Comparison of ENCODE assay signal across 10 mouse cellular contexts in genomic region chr7:28932421-28933041, GRCm38 (mm10). TPM values are rescaled to one million over a fixed set of nuclear protein-coding genes. Genes with fewer than 3 reads are reported as not detected.
DNase-seq lines count a peak whose midpoint lies in the region; ATAC-seq and TF ChIP-seq lines count a peak whose summit lies in the region.
"Had no signal": no experiment of that assay in that cellular context is flagged by ENCODE, and none has a peak within 500 bp of the region (broad histone marks: within the 10 kb centered on the region; RNA-seq: fewer than 3 reads in every experiment).

No protein-coding gene starts in this region.

- peak; percentile 53 to 64 for DNase-seq in heart, adult 2 months
- DNase-seq in heart, adult 8-10 months (ENCODE audit: low spot score), result no peak
- DNase-seq in G1E (ENCODE audit: low spot score), result peak; percentile 70
- peak; percentile 49 for DNase-seq in heart, postnatal 4 days
- DNase-seq in lung, postnatal 36 days, result peak; percentile 83
- DNase-seq in thymus, adult 2 months, result no peak

- no peaks in the 10 kb centered on the region for H3K27me3 ChIP-seq in heart, adult 2 months (ENCODE audit: control insufficient read depth, insufficient read depth, low read length)
- no peaks in the 10 kb centered on the region for H3K27me3 ChIP-seq in G1E (ENCODE audit: insufficient read depth, low read length)
- no peaks in the 10 kb centered on the region for H3K27me3 ChIP-seq in forebrain, embryonic 12.5 days
- no peaks in the 10 kb centered on the region for H3K27me3 ChIP-seq in thymus, adult 2 months (ENCODE audit: control insufficient read depth, insufficient read depth, low read length)
- H3K27me3 ChIP-seq: hindbrain, embryonic 15.5 days; midbrain, embryonic 12.5 days had no signal

- peaks cover 8% of the 10 kb centered on the region for H3K79me2 ChIP-seq in heart, adult 2 months (replicated peaks; ENCODE audit: control insufficient read depth, insufficient read depth, low read length)

- TF ChIP-seq POLR2A in heart, adult 2 months (IDR thresholded peaks at IDR 0.05; ENCODE audit: insufficient read depth, low read depth, low read length), result no peak
- TF ChIP-seq POLR2A in thymus, adult 2 months (IDR thresholded peaks at IDR 0.05; ENCODE audit: control insufficient read depth, extremely low read depth, insufficient read depth, low read length, poor library complexity), result no peak

- intact Hi-C loops in heart, adult 2 months (cut with DNase I), result no loop called here

- H3K27ac ChIP-seq in heart, adult 2 months, result peak overlapping the region; percentile 38
- H3K27ac ChIP-seq in forebrain, embryonic 12.5 days, result no peak overlapping the region
- H3K27ac ChIP-seq in thymus, adult 2 months (ENCODE audit: control insufficient read depth, insufficient read depth, low read length), result no peak overlapping the region
- H3K27ac ChIP-seq: hindbrain, embryonic 15.5 days; midbrain, embryonic 12.5 days had no signal

- no peak overlapping the region for H3K9ac ChIP-seq in heart, adult 2 months (ENCODE audit: low read depth, low read length)
- H3K9ac ChIP-seq in forebrain, embryonic 12.5 days, result no peak overlapping the region
- H3K9ac ChIP-seq: hindbrain, embryonic 15.5 days; midbrain, embryonic 12.5 days had no signal

- 45% methylated on average over 6 of the region's 6 CpGs for WGBS in heart, adult 2 months
- 86% methylated on average over 6 of the region's 6 CpGs for WGBS in forebrain, embryonic 12.5 days
- 91% methylated on average over 6 of the region's 6 CpGs for WGBS in thymus, adult 2 months

- H3K9me3 ChIP-seq in G1E (replicated peaks), result no peaks in the 10 kb centered on the region
- no peaks in the 10 kb centered on the region for H3K9me3 ChIP-seq in forebrain, embryonic 12.5 days
- H3K9me3 ChIP-seq: hindbrain, embryonic 15.5 days; midbrain, embryonic 12.5 days had no signal

- no peak overlapping the region for H3K4me3 ChIP-seq in heart, adult 2 months
- no peak overlapping the region for H3K4me3 ChIP-seq in G1E (ENCODE audit: low read depth, low read length)
- no peak overlapping the region for H3K4me3 ChIP-seq in forebrain, embryonic 12.5 days (replicated peaks)
- no peak overlapping the region for H3K4me3 ChIP-seq in thymus, adult 2 months (ENCODE audit: control insufficient read depth, insufficient read depth, low read length)
- H3K4me3 ChIP-seq: hindbrain, embryonic 15.5 days; midbrain, embryonic 12.5 days had no signal

- ATAC-seq in G1E (ENCODE audit: extremely low read depth, insufficient number of reproducible peaks, low FRiP score, poor library complexity, severe bottlenecking), result peak; percentile 54; the same call in 1 of the 2 replicates
- ATAC-seq in megakaryocyte-erythroid progenitor cell, adult 5-6 weeks (replicated peaks; ENCODE audit: low FRiP score, low TSS enrichment, poor library complexity, severe bottlenecking), result no peak
- no peak for ATAC-seq in forebrain, embryonic 12.5 days (ENCODE audit: low FRiP score)

- no peak overlapping the region for H3K4me2 ChIP-seq in forebrain, embryonic 12.5 days
- H3K4me2 ChIP-seq: hindbrain, embryonic 15.5 days; midbrain, embryonic 12.5 days had no signal

- TF ChIP-seq EP300 in heart, adult 2 months (IDR thresholded peaks at IDR 0.05; ENCODE audit: insufficient read depth, low read depth, low read length), result 0 out of 2 replicates have a peak, but pooled peaks have one; percentile 3

- peaks cover 20% of the 10 kb centered on the region for H3K36me3 ChIP-seq in heart, adult 2 months (ENCODE audit: control insufficient read depth, insufficient read depth, low read length)
- peaks cover 83% of the 10 kb centered on the region for H3K36me3 ChIP-seq in G1E (replicated peaks)
- no peaks in the 10 kb centered on the region for H3K36me3 ChIP-seq in forebrain, embryonic 12.5 days (replicated peaks)
- H3K36me3 ChIP-seq in thymus, adult 2 months (ENCODE audit: control insufficient read depth, insufficient read depth, low read length), result no peaks in the 10 kb centered on the region
- H3K36me3 ChIP-seq: hindbrain, embryonic 15.5 days had no signal

- H3K4me1 ChIP-seq in heart, adult 2 months (ENCODE audit: control insufficient read depth, insufficient read depth, low read length), result peaks cover 48% of the 10 kb centered on the region
- peaks cover 49% of the 10 kb centered on the region for H3K4me1 ChIP-seq in G1E (ENCODE audit: insufficient read depth, low read depth, low read length)
- H3K4me1 ChIP-seq in forebrain, embryonic 12.5 days, result peaks cover 38% of the 10 kb centered on the region
- H3K4me1 ChIP-seq in thymus, adult 2 months (replicated peaks; ENCODE audit: control insufficient read depth, insufficient read depth, low read length), result no peaks in the 10 kb centered on the region

- no peak for TF ChIP-seq CTCF in heart, adult 2 months (IDR thresholded peaks at IDR 0.05)
- TF ChIP-seq CTCF in G1E (IDR thresholded peaks at IDR 0.05; ENCODE audit: low read depth, low read length), result no peak
- no peak for TF ChIP-seq CTCF in thymus, adult 2 months (IDR thresholded peaks at IDR 0.05; ENCODE audit: borderline replicate concordance, control insufficient read depth, extremely low read depth, insufficient read depth, low read length, poor library complexity)

RNA-seq across cellular contexts. Expression of gene Actn4, which starts 29.6 kb away (rescaled TPM):
- total RNA-seq in heart, adult 2 months (2021), result 10 to 100 TPM; 66.1 to 85.7 TPM
- 123 and 132 TPM in 2 replicates for polyA plus RNA-seq in heart, adult 2 months (2012; rRNA removed)
- 10 to 100 TPM; 57.8 to 82.0 (median 75.8) TPM for total RNA-seq in heart, adult 8-10 months (2022)
- total RNA-seq in G1E (2014; fragmentation: Nextera tagmentation) (119 and 121 TPM in 2 replicates), G1E (2017) (28.1 and 30.3 TPM in 2 replicates)
- polyA plus RNA-seq in G1E (2012), result 259 and 260 TPM in 2 replicates
- total RNA-seq in heart, postnatal 4 days (2021), result 100 to 1,000 TPM; 224 to 231 TPM
- total RNA-seq in megakaryocyte-erythroid progenitor cell, adult 5-6 weeks (2014; fragmentation: Nextera tagmentation), result 93.1 and 106 TPM in 2 replicates
- 41.1 and 51.7 TPM in 2 replicates for total RNA-seq in megakaryocyte-erythroid progenitor cell, adult 5-6 weeks (2017)
- polyA plus RNA-seq in forebrain, embryonic 12.5 days (2016; fragmentation: Nextera tagmentation; extraction: Ambion mirVana), result 159 and 171 TPM in 2 replicates
- 243 and 268 TPM in 2 replicates for polyA plus RNA-seq in thymus, adult 2 months (2012; rRNA removed)

RNA-seq across cellular contexts. Expression of gene Eif3k, which starts 49.1 kb away (rescaled TPM):
- total RNA-seq in heart, adult 2 months (2021), result 100 to 1,000 TPM; 156 to 177 TPM
- 221 and 283 TPM in 2 replicates for polyA plus RNA-seq in heart, adult 2 months (2012; rRNA removed)
- 100 to 1,000 TPM; 152 to 167 (median 158) TPM for total RNA-seq in heart, adult 8-10 months (2022)
- 280 and 322 TPM in 2 replicates for total RNA-seq in G1E (2014; fragmentation: Nextera tagmentation)
- total RNA-seq in G1E (2017), result 377 and 459 TPM in 2 replicates
- polyA plus RNA-seq in G1E (2012), result 91.7 and 199 TPM in 2 replicates
- 100 to 1,000 TPM; 205 to 208 TPM for total RNA-seq in heart, postnatal 4 days (2021)
- total RNA-seq in megakaryocyte-erythroid progenitor cell, adult 5-6 weeks (2014; fragmentation: Nextera tagmentation), result 499 and 586 TPM in 2 replicates
- total RNA-seq in megakaryocyte-erythroid progenitor cell, adult 5-6 weeks (2017), result 360 and 454 TPM in 2 replicates
- polyA plus RNA-seq in forebrain, embryonic 12.5 days (2016; fragmentation: Nextera tagmentation; extraction: Ambion mirVana), result 314 and 342 TPM in 2 replicates
- polyA plus RNA-seq in thymus, adult 2 months (2012; rRNA removed), result 362 and 396 TPM in 2 replicates

RNA-seq across cellular contexts. Expression of gene Map4k1, which starts 49.3 kb away (rescaled TPM):
- 1 to 10 TPM in 1 of 2 experiments, under 1 TPM in 1; 0.91 to 1.1 TPM for total RNA-seq in heart, adult 2 months (2021)
- polyA plus RNA-seq in heart, adult 2 months (2012; rRNA removed), result 2.7 and 3.4 TPM in 2 replicates
- total RNA-seq in heart, adult 8-10 months (2022), result 1 to 10 TPM in 1 of 4 experiments, under 1 TPM in 3; 0.50 to 1.1 (median 0.74) TPM
- 9.6 and 15.9 TPM in 2 replicates for total RNA-seq in G1E (2014; fragmentation: Nextera tagmentation)
- 9.1 and 16.1 TPM in 2 replicates for total RNA-seq in G1E (2017)
- polyA plus RNA-seq in G1E (2012), result 58.0 and 67.4 TPM in 2 replicates
- total RNA-seq in heart, postnatal 4 days (2021), result 1 to 10 TPM; 1.6 to 2.0 TPM
- total RNA-seq in megakaryocyte-erythroid progenitor cell, adult 5-6 weeks (2014; fragmentation: Nextera tagmentation), result 64.1 and 76.8 TPM in 2 replicates
- 42.6 and 47.9 TPM in 2 replicates for total RNA-seq in megakaryocyte-erythroid progenitor cell, adult 5-6 weeks (2017)
- 5.0 and 5.7 TPM in 2 replicates for polyA plus RNA-seq in forebrain, embryonic 12.5 days (2016; fragmentation: Nextera tagmentation; extraction: Ambion mirVana)
- 155 and 164 TPM in 2 replicates for polyA plus RNA-seq in thymus, adult 2 months (2012; rRNA removed)

RNA-seq across cellular contexts. Expression of gene Capn12, which starts 51.3 kb away (rescaled TPM):
- under 1 TPM; 0.23 to 0.39 TPM for total RNA-seq in heart, adult 2 months (2021)
- polyA plus RNA-seq in heart, adult 2 months (2012; rRNA removed), result 0.49 and 0.61 TPM in 2 replicates
- total RNA-seq in heart, adult 8-10 months (2022), result under 1 TPM; 0.12 to 0.32 (median 0.23) TPM
- total RNA-seq in G1E (2014; fragmentation: Nextera tagmentation) (not detected in 2 replicates), G1E (2017) (0.12 and 0.22 TPM in 2 replicates)
- 0.02 TPM in 1 of 2 replicates, not detected in the other for polyA plus RNA-seq in G1E (2012)
- under 1 TPM; 0.31 to 0.83 TPM for total RNA-seq in heart, postnatal 4 days (2021)
- not detected in 2 replicates for total RNA-seq in megakaryocyte-erythroid progenitor cell, adult 5-6 weeks (2014; fragmentation: Nextera tagmentation)
- total RNA-seq in megakaryocyte-erythroid progenitor cell, adult 5-6 weeks (2017), result not detected in 2 replicates
- 0.24 and 0.57 TPM in 2 replicates for polyA plus RNA-seq in forebrain, embryonic 12.5 days (2016; fragmentation: Nextera tagmentation; extraction: Ambion mirVana)
- 0.20 and 1.00 TPM in 2 replicates for polyA plus RNA-seq in thymus, adult 2 months (2012; rRNA removed)

Comparison
In these comparisons a context has a peak if more than half of its experiments do, and no peak if none do; other contexts are left out.
1. DNase-seq: peak in heart, adult 2 months (2 of 2), G1E (single experiment), heart, postnatal 4 days (single experiment) and lung, postnatal 36 days (single experiment); none in heart, adult 8-10 months (single experiment) and thymus, adult 2 months (single experiment).